Mouse (Mus musculus): ENCODE measurements at regions not wholly inside any gene's neighbourhood (a gene's known extent, or its start where the extent isn't known, plus 50 kb on each side); places are given as distances from the start of the nearest gene placed in this dataset.

DNA sequence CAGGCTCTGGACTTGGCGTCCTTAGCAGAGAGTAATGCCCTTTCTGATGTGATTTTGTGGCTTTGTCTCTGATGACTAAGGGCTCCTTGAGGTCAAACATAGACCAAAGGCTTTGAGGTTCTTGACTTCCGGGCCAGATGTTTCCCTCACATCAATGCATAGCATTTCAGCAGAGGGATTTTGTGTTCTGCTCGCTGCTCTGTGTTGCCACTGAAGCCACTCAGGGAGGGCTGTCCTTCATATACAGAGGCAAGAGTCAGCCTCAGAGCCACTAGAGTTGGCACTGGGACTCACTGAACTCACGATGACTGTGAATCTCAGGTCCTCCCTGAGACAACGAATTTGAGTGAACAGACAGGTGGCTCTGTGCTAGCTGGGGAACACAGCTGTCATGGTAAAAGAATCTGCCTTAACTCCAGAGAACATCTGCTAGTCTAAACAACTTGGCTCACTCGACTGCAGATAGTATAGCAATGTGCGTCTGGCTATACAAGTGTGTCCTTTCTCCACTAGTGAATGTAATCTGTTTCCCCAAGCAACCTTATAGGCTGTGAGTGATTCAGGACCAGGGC is 74.3 kb downstream of the Gp2 start:
- ATAC-seq, result no peak
- H3K36me3 ChIP-seq (ENCODE audit: poor library complexity, severe bottlenecking), result no peaks in the 10 kb centered on the region
- H3K4me1 ChIP-seq, result peaks cover 6% of the 10 kb centered on the region
- 88% methylated on average over 7 of the region's 7 CpGs for WGBS
- no peak overlapping the region for H3K4me3 ChIP-seq
- no peak overlapping the region for H3K4me2 ChIP-seq
- no peak overlapping the region for H3K9ac ChIP-seq
- no peaks in the 10 kb centered on the region for H3K9me3 ChIP-seq (replicated peaks)
- no peaks in the 10 kb centered on the region for H3K27me3 ChIP-seq
- H3K27ac ChIP-seq, result no peak overlapping the region

DNA sequence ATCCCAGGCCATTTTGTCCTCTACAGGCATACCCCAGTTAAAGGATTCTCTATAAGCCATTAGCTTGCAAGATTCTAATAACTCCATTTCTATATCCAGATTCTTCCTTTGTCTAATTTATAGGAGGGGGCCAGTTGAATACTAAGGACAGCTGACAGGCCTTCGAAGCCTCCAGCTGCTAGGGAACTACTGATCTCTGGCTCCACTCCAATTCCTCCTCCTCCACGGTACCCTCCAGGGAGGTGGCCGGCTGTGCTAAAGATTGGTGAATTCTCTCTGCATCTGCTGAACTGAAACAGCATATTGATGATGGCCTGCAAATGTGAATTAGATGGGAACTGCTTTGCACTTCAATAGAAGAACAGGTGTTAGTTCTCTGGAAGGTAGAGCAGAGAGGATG is 79.2 kb downstream of the Gp2 start:
- H3K4me3 ChIP-seq, result no peak overlapping the region
- no peak overlapping the region for H3K4me2 ChIP-seq
- no peak overlapping the region; the same call in 1 of the 2 replicates for H3K27ac ChIP-seq
- 0 out of 2 replicates have a peak, but pooled peaks cover 6% of the 10 kb centered on the region for H3K9me3 ChIP-seq (replicated peaks)
- H3K4me1 ChIP-seq, result peaks cover 11% of the 10 kb centered on the region
- 24% methylated on average over 3 of the region's 3 CpGs for WGBS
- H3K27me3 ChIP-seq, result no peaks in the 10 kb centered on the region
- H3K9ac ChIP-seq, result no peak overlapping the region
- no peaks in the 10 kb centered on the region for H3K36me3 ChIP-seq (ENCODE audit: poor library complexity, severe bottlenecking)
- ATAC-seq, result peak; percentile 77; the same call in 1 of the 2 replicates

DNA sequence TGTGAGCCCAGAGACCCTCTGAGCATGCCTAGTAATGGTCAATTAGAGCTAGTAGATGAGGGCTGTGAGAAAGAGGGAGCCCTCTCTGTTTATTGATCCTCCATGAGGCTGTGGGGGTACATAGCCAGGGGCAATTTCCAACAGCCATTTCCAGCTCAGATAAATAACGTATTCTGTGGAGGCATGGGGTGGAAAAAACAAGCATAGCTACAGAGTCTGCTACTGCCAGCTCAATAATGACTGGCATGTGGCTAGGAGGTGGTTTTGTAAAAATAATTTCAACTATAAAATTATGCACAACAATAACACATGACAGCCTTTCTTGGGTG is 94.9 kb downstream of the Gp2 start:
- Histone ChIP-seq H3K9ac (no peak overlapping the region), H3K4me1 (peaks cover 17% of the 10 kb centered on the region), H3K4me2 (0 out of 2 replicates have a peak overlapping the region, but pooled peaks have one; percentile 3), H3K36me3 (ENCODE audit: poor library complexity, severe bottlenecking) (no peaks in the 10 kb centered on the region), H3K4me3 (no peak overlapping the region), H3K27ac (no peak overlapping the region), H3K27me3 (peaks cover 3% of the 10 kb centered on the region; the same call in 1 of the 2 replicates), H3K9me3 (replicated peaks) (no peaks in the 10 kb centered on the region)
- WGBS, result 10% methylated on average over 1 of the region's 1 CpGs
- ATAC-seq, result no peak

DNA sequence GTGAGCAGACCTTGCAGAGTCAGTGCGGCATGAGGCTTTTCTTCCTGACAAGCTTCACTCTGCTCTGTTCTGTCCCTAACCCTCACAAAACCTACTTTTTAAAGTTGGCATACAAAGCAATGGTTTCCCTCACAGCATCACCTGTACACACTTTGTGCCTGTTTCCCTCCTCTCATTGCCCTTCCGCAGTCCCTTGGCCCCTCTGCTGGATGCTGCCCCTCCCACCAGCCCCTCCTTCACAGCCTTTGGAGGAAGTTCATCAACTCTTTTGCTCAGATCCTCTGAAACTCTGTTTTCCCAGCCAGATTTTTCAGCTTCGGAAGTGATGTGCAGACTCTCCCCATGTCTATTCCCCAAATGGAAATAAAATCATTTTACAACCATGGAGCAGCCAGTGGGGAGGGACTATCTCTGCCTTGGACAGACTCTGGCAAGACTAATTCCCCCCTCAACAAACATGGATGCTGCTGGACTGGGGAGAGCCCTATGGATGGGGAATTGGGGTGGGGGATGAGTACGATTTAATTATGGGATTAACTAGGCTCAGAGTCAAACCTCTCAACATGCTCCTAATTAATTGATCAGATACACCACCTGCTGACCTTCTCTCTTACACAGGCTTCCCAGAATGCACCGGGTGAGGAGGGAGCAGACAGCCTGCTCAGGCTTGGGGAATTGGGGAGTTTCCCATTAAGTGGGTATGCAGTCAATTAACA is 95.4 kb downstream of the Gp2 start:
- no peaks in the 10 kb centered on the region for H3K36me3 ChIP-seq (ENCODE audit: poor library complexity, severe bottlenecking)
- peaks cover 3% of the 10 kb centered on the region; the same call in 1 of the 2 replicates for H3K27me3 ChIP-seq
- 0 out of 2 replicates have a peak overlapping the region, but pooled peaks have one; percentile 3 for H3K4me2 ChIP-seq
- no peaks in the 10 kb centered on the region for H3K9me3 ChIP-seq (replicated peaks)
- no peak overlapping the region for H3K9ac ChIP-seq
- H3K27ac ChIP-seq, result no peak overlapping the region
- 20% methylated on average over 5 of the region's 5 CpGs for whole genome bisulfite sequencing
- H3K4me1 ChIP-seq, result peaks cover 17% of the 10 kb centered on the region
- ATAC-seq, result peak; percentile 84; the same call in 1 of the 2 replicates
- H3K4me3 ChIP-seq, result no peak overlapping the region

DNA sequence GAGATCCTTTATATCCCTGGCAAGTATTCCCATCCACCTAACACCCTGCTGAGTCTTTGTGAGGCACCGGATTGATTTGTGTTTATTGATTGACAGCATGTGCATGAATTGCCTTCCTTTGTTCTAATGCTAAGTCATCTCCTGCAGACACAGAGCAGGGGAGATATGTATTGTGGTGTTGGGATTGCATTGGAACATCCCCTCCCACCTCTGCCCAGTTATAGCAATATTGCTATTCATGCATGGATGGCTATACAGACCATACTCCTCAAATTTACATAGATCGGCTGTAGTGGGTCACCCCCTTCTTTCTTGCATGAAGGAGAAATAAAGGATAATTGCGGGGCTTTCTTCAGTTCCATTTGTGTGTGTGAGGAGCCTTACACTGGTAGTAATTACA is 101.7 kb downstream of the Gp2 start:
- Histone ChIP-seq H3K4me3 (no peak overlapping the region), H3K27ac (no peak overlapping the region), H3K4me1 (peaks cover 11% of the 10 kb centered on the region), H3K9ac (no peak overlapping the region), H3K36me3 (ENCODE audit: poor library complexity, severe bottlenecking) (no peaks in the 10 kb centered on the region), H3K9me3 (replicated peaks) (no peaks in the 10 kb centered on the region), H3K27me3 (peaks cover 7% of the 10 kb centered on the region; the same call in 1 of the 2 replicates), H3K4me2 (no peak overlapping the region)
- 18% methylated on average over 3 of the region's 3 CpGs for WGBS
- ATAC-seq, result peak; percentile 30; the same call in 1 of the 2 replicates

DNA sequence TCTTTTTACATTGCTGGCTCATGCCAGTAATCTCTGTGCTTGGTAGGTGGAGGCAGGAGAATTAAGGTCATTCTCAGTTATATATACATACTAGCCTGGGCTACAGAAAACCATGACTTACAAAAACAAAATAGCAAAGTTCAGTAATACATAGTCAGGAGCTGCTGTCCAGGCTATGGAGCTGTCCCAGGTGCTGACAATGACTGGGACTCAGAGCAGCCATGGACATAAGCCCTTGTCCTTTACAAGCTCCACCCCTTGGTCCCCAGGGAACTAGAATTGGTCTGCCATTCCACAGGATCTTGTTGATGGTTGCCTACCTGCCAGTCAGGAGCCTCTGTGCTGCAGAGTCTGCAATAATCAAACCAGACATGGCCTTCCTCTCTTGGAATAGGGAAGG is 102.8 kb downstream of the Gp2 start:
- ATAC-seq, result no peak
- H3K9ac ChIP-seq, result no peak overlapping the region
- H3K4me1 ChIP-seq, result peaks cover 11% of the 10 kb centered on the region

DNA sequence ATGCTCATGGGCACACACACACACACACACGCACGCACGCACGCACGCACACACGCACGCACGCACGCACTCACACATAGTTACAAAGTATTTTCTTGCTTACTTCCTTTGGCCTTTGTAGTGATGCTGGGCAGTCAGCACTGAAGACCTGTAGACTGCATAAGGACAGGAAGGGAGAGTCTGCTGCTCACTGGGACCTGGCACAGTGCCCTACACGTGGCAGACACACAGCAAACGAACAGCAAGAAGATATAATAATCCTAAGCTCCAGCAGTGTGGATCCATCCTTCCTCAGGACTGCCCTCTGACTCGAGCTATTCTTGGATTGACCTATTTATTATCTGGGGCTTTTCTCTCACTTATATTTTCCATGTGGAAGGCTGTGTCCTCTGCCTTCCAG is 106.5 kb downstream of the Gp2 start:
- H3K4me3 ChIP-seq, result no peak overlapping the region
- H3K4me1 ChIP-seq, result peaks cover 6% of the 10 kb centered on the region
- no peaks in the 10 kb centered on the region for H3K9me3 ChIP-seq (replicated peaks)
- no peak overlapping the region for H3K4me2 ChIP-seq
- H3K9ac ChIP-seq, result no peak overlapping the region
- no peaks in the 10 kb centered on the region for H3K27me3 ChIP-seq
- H3K36me3 ChIP-seq (ENCODE audit: poor library complexity, severe bottlenecking), result no peaks in the 10 kb centered on the region
- ATAC-seq, result no peak
- 89% methylated on average over 12 of the region's 12 CpGs for WGBS
- no peak overlapping the region for H3K27ac ChIP-seq

More for the DNA sequence above, 102.8 kb downstream of the Gp2 start:
- Histone ChIP-seq H3K9me3 (replicated peaks) (no peaks in the 10 kb centered on the region), H3K27me3 (peaks cover 7% of the 10 kb centered on the region; the same call in 1 of the 2 replicates), H3K36me3 (ENCODE audit: poor library complexity, severe bottlenecking) (no peaks in the 10 kb centered on the region), H3K4me2 (no peak overlapping the region), H3K4me3 (no peak overlapping the region), H3K27ac (no peak overlapping the region)

DNA sequence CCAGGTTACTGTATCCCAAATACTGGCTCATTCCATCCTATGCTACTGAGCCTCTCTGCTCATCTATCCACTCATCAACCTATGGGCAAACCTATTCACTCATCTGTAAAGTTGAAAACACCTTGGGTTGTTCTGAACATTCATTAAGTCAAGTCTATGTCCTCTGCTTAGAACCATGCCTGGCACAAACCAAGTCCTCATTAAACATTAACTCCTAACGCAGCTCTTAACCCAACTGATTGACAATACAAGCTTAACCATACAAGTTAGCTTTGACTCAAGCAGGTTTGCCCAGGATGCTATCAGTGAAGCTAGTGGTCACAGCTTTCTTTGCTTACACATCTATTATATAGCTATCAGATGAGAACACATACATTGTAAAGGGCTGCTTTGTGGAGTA is 108.4 kb downstream of the Gp2 start:
- H3K4me3 ChIP-seq, result no peak overlapping the region
- no peaks in the 10 kb centered on the region for H3K27me3 ChIP-seq
- H3K4me2 ChIP-seq, result no peak overlapping the region
- H3K4me1 ChIP-seq, result no peaks in the 10 kb centered on the region
- no peak overlapping the region for H3K27ac ChIP-seq
- no peak overlapping the region for H3K9ac ChIP-seq
- WGBS, result 85% methylated on average over 1 of the region's 1 CpGs
- no peak for ATAC-seq
- H3K9me3 ChIP-seq (replicated peaks), result no peaks in the 10 kb centered on the region
- H3K36me3 ChIP-seq (ENCODE audit: poor library complexity, severe bottlenecking), result no peaks in the 10 kb centered on the region

DNA sequence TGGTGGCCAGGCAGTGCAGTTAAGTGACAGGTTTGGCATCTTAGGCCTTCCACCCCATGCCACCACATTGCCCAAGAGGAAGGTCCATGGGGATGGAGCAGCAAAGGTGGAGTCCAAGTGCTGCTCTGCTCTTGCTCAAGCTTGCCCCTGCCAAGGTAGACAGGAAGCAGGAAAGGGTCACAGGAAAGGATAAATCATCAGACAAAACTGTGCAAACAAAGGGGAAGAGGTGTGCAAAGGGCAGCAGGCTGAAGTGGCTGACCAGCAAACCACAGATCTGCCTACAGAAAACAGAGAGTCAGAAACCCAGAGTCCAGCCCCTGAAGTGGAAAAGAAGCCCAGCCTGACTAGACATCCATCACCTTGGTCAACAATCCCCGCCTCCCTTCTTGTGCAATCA is 115.7 kb downstream of the Gp2 start:
- H3K9me3 ChIP-seq (replicated peaks), result no peaks in the 10 kb centered on the region
- no peak for ATAC-seq
- no peak overlapping the region for H3K4me2 ChIP-seq
- peaks cover 4% of the 10 kb centered on the region; the same call in 1 of the 2 replicates for H3K27me3 ChIP-seq
- no peaks in the 10 kb centered on the region for H3K36me3 ChIP-seq (ENCODE audit: poor library complexity, severe bottlenecking)
- 81% methylated on average over 1 of the region's 1 CpGs for WGBS
- H3K4me3 ChIP-seq, result no peak overlapping the region
- H3K9ac ChIP-seq, result no peak overlapping the region
- no peak overlapping the region for H3K27ac ChIP-seq
- H3K4me1 ChIP-seq, result no peaks in the 10 kb centered on the region

DNA sequence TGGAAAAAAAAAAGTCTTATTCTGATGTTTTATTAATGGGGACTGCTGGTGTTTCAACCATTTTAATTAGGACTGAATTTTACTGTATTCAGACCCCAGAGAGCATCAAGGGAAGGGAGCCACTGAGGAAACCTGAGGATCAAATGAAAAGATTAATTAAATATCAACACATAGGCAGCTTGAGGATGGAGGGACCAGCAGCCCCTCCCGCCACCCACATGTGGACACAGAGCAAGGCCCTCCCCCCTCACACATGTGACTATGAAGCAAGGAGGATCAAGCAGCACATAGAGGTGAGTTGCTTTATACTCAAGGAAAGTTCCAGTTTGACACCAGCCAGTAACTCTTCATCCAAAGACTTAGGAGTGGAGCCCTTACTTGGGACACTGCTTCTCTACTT is 126.0 kb downstream of the Gp2 start:
- no peak for ATAC-seq
- H3K4me2 ChIP-seq, result no peak overlapping the region
- H3K27me3 ChIP-seq, result peaks cover 19% of the 10 kb centered on the region
- H3K4me3 ChIP-seq, result no peak overlapping the region
- no peak overlapping the region for H3K27ac ChIP-seq
- H3K9me3 ChIP-seq (replicated peaks), result no peaks in the 10 kb centered on the region
- H3K36me3 ChIP-seq (ENCODE audit: poor library complexity, severe bottlenecking), result no peaks in the 10 kb centered on the region
- H3K9ac ChIP-seq, result no peak overlapping the region
- H3K4me1 ChIP-seq, result peaks cover 5% of the 10 kb centered on the region; the same call in 1 of the 2 replicates
- 81% methylated on average over 1 of the region's 1 CpGs for WGBS

DNA sequence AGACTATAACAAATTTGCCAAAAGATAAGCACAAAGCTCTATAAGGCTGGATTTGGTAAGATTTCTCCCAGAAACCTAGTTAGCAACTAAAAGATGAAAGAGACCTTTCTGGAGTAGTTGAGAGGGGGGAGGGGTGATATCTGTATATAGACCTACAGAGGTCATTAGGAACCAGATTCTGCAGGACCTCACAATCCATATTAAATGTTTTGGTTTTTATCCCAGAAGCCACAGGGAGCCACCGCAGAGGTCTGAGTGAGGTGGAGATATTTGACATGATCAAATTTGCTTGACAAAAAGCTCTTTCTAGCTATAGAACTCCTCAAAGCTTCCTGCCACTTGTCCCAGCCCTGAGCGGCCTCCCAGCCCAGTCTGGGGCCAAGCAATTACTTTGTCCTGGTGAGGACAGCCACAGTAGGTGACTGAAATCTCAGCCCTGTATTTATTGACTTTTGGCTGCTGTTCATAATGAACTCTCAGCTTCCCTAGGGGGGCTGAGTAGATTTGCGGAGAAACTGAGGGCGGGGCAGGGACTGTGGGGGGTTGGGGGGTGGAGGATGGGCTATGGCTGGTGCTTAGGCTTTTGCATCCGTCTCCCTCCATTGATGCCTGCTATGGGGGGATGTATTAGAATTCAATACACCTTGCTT is 128.5 kb downstream of the Gp2 start:
- Histone ChIP-seq H3K27ac (no peak overlapping the region), H3K27me3 (peaks cover 24% of the 10 kb centered on the region), H3K36me3 (ENCODE audit: poor library complexity, severe bottlenecking) (no peaks in the 10 kb centered on the region), H3K4me1 (peaks cover 5% of the 10 kb centered on the region; the same call in 1 of the 2 replicates), H3K9ac (no peak overlapping the region), H3K4me2 (no peak overlapping the region), H3K4me3 (no peak overlapping the region), H3K9me3 (replicated peaks) (no peaks in the 10 kb centered on the region)
- peak; percentile 68; the same call in 1 of the 2 replicates for ATAC-seq
- WGBS, result under 1% methylated on average over 5 of the region's 5 CpGs

DNA sequence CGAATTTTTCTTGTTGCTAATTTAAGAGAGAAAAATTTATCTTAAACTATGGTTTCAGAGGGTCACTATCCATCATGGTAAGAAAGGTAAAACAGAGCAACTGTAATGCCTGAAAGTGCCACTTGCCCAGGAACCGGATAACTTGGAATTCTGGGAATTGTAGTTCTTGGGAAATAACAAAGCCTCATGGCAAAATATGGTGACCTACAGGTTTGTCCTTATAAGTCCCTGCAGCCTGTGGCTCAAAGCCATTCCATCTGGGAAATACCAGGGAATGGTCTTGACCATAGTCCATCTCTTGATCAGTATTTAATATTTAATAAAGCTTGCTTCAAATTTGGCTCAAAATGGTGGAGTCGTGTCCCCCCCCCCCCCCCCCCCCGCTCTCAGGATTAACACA is 111.9 kb upstream of the Gpr139 start:
- Histone ChIP-seq H3K9me3 (replicated peaks) (no peaks in the 10 kb centered on the region), H3K4me3 (no peak overlapping the region), H3K4me2 (no peak overlapping the region), H3K9ac (no peak overlapping the region), H3K4me1 (no peaks in the 10 kb centered on the region), H3K27me3 (no peaks in the 10 kb centered on the region), H3K27ac (no peak overlapping the region), H3K36me3 (ENCODE audit: poor library complexity, severe bottlenecking) (no peaks in the 10 kb centered on the region)
- ATAC-seq, result no peak
- 85% methylated on average over 3 of the region's 4 CpGs for WGBS

Data from forebrain, embryonic 13.5 days (tissue).